Mouse (Mus musculus) mesoderm, embryonic 11.5 days (tissue): ENCODE measurements at regions not wholly inside any gene's neighbourhood (a gene's known extent, or its start where the extent isn't known, plus 50 kb on each side); places are given as distances from the start of the nearest gene placed in this dataset.

Source experiments
- DNase-seq: peaks from one replicate; pipeline ENCODE4 v3.0.0-alpha.2; 2012; ENCODE audit warnings: low read depth, low spot score

- no peak for DNase-seq
Measured at GRCm38 (mm10) chr13:101506696-101507095, 261.3 kb downstream of the Pik3r1 start.

GRCm38 (mm10) chr13:101505054-101505453, 263.0 kb downstream of the Pik3r1 start:
- DNase-seq = no peak

- DNase-seq = no peak
Measured at GRCm38 (mm10) chr13:101504241-101504640, 263.8 kb downstream of the Pik3r1 start.

- DNase-seq = no peak
Measured at GRCm38 (mm10) chr13:101501845-101502284, 266.2 kb downstream of the Pik3r1 start.

GRCm38 (mm10) chr13:101501061-101501460, 267.0 kb downstream of the Pik3r1 start:
- no peak for DNase-seq

GRCm38 (mm10) chr13:101491835-101492234, 276.2 kb downstream of the Pik3r1 start:
- DNase-seq = peak; percentile 7

GRCm38 (mm10) chr13:101490961-101491360, 277.1 kb downstream of the Pik3r1 start:
- DNase-seq = no peak

GRCm38 (mm10) chr13:101487621-101488020, 280.4 kb downstream of the Pik3r1 start:
- DNase-seq = no peak

- DNase-seq = no peak
Measured at GRCm38 (mm10) chr13:101485823-101486222, 282.2 kb downstream of the Pik3r1 start.

- DNase-seq = no peak
Measured at GRCm38 (mm10) chr13:101483816-101484215, 284.2 kb downstream of the Pik3r1 start.

- DNase-seq = no peak
Measured at GRCm38 (mm10) chr13:101481551-101482184, 286.3 kb downstream of the Pik3r1 start.

GRCm38 (mm10) chr13:101479297-101479652, 288.7 kb downstream of the Pik3r1 start:
- no peak for DNase-seq

- DNase-seq = no peak
Measured at GRCm38 (mm10) chr13:101478608-101479296, 289.3 kb downstream of the Pik3r1 start.

- DNase-seq = no peak
Measured at GRCm38 (mm10) chr13:101473349-101473748, 294.7 kb downstream of the Pik3r1 start.

- DNase-seq = no peak
Measured at GRCm38 (mm10) chr13:101470560-101471247, 297.3 kb downstream of the Pik3r1 start.

- DNase-seq = no peak
Measured at GRCm38 (mm10) chr13:101465748-101466127, 302.3 kb downstream of the Pik3r1 start.

GRCm38 (mm10) chr13:101464928-101465747, 302.9 kb downstream of the Pik3r1 start:
- DNase-seq = peak; percentile 55

- no peak for DNase-seq
Measured at GRCm38 (mm10) chr13:101456926-101457325, 311.1 kb downstream of the Pik3r1 start.

GRCm38 (mm10) chr13:101454276-101454675, 313.7 kb downstream of the Pik3r1 start:
- no peak for DNase-seq

GRCm38 (mm10) chr13:101450501-101450900, 317.5 kb downstream of the Pik3r1 start:
- DNase-seq = no peak

- DNase-seq = no peak
Measured at GRCm38 (mm10) chr13:101439517-101439916, 328.5 kb downstream of the Pik3r1 start.

- no peak for DNase-seq
Measured at GRCm38 (mm10) chr13:101439041-101439440, 329.0 kb downstream of the Pik3r1 start.
